Mouse (Mus musculus) thymus, postnatal 4 days (tissue): Measurements from ENCODE around the gene Gm49450.

Experiments used
- DNase-seq: peaks from one replicate; pipeline ENCODE4 v3.0.0; 2021

Gene Gm49450

DNA sequence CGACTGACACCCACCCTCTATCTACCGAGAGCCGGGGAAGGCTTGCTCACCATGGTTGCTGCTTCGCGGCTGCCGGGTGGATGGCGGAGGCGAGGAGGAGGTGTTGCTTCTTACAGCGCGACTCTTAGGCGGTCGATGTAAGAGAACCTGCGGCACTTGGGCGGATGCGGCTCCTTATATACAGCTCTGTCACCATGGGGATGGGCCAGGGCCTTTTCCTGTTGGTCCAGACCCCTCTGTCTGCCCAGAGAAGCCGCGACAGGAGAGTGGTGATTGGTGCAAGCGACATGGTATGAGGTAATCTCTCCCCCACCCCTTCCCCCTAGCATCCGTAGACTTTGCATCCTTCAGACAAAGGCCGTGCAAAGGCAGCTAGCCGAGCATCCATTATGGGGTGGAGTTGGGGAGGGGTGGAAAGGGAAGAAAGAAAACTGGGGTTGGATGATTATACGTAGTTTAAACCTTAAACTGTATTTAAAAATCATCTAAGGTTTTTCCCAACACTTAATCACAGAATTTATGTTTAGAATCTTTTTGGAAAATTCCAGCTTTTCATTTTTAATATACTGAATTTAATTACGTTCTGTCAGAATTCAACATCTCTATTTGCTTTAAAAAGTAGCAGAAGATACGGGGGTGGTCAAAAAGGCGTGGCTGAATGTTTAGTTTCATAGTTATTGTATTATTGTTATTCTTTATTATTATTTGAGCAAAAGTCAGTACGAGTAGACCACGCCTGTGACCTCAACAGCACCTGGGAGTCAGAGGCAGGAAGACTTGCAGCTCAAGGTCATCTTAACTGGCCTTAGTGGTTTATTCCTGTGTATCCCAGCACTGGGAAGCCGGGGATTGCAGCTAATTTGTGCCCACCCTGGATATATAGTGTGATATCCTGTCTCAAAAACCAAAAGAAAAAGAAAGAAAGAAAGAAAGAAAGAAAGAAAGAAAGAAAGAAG is at the start of gene Gm49450, which contains the start of gene Tuba1a:
Gene Gm49450, minus strand, starts transcription at position 151 of the 956 bp plus-strand sequence.
Gene Tuba1a, minus strand, starts transcription at position 303 of the 956 bp plus-strand sequence.
- DNase-seq: peak; percentile 92

DNA sequence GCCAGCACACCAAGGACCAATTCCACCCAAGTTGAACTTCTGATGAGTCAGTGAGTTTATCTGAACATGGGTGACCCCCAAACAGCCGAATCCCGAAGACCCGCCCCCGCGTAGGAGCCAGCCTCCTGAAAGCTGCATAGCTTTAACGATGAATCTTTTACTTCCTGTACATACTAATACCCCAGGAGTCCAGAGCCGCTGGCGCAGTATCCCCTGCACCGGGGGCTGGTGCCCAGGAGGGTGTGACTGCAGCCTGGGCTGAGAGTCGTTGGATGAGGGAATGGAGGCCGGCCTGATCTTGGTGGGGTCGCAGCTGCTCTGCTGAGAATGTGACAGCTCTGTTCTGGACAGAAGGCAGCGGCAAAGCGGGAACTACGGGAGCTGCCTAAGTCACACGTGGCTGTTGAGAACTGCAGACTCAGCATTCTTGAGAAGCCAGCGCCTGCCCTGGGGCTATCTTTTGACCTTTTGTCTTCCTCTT is 48.1 kb upstream of the Gm49450 start:
- DNase-seq: peak; percentile 32

DNA sequence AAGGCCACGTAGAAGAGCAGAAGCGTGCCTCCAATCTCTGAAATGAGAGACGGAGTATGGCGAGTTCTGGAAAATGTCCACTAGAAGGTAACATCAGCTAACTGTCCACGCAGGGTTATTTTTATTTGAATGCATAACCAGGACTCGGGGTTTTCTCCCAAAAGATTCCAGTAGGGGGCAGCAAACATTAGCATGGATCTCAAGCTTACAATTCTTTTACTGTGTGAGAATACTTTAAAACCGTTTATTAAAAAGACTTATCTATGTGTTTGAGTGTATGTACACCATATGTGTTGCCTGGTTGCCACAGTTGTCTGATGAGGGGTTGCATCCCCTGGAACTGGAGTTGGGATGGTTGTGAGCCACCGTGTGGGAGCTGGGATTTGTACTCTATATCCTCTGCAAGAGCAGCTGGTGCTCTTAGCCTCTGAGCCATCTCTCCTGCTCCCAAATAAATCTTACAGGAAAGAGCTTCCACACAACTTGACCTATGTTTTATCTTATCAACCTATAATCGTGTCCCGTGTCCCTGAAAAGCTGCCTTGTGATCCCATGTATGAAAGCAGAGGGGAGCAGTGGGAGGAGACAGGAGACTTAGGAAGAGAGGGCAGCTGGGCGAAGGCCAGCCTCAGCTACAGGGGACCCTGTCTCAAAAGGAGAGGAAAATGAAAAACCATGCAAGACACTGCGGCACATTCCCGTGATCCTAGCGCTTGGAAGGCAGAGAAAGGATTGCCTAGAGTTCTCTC is 47.4 kb upstream of the Gm49450 start:
- DNase-seq: peak; percentile 65

DNA sequence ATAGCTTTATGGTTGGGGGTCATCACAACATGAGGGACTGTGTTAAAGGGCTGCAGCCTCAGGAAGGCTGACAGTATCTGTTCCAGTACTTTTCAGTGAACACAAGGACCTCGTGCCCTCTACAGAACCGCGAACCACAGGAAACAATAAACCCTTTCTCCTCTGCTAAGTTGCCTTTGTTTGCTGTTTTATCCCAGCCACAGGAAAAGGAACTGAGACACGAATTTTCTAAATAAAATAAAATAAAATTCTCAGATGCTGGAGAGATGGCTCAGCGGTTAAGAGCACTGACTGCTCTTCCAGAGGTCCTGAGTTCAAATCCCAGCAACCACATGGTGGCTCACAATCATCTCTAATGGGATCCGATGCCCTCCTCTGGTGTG is 45.4 kb upstream of the Gm49450 start:
- no peak for DNase-seq

DNA sequence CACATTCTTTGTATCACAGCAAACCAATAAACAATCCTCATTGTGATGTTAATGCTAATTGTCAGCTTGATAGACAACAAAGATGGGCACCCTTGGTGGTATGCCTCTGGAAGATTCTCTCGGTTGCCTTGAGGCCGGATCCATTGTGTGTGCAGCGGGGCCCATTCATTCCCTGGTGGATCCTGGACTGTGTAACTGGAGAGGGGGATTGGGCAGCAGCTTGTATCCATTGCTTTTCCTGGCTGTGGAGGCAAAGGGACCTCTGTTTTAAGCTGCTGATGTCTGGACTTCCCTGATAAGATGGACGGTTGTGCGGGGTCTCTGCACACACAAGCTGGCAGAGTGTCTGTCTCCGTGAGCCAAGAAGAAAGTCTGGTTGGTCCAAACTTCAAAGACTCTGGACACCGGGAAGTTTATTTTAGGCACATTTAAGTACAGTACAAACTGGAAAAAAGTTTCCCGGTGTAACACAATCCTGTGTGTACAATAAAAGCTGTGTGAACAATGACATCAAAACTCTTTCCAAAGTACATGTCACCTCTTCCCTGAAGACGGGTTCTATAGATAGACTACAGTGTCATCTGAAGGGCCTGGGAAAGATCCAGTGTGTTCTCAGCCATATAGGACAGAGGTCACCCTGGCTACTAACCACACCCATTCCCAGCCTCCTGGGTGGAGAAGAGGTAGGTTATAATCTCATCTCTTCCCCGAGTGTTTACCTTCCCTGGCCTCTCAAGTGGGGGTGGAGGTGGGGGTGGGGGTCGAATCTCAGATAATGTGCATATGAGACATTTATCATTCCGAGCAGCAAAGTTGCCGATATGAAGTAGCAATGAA is 44.8 kb upstream of the Gm49450 start:
- DNase-seq: no peak

DNA sequence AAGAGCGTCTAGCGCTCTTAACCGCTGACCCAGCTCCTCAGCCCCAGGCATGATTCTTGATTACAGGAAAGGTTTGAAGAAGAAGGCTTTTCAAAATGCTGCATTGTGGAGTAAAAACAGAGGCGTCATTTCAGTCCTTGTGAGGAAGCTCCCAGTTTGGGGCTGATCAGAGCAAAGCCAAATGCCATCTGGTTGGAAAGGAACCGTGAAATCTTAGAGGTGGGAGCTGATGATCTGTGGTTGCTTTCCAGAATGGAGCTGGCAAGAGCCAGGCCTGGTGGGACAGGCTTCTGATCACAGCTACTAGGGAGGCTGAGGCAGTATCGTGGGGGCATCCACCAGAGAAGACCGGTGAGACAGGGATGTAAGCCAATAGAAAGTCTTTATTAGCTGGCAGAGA is 43.5 kb upstream of the Gm49450 start:
- DNase-seq: no peak

DNA sequence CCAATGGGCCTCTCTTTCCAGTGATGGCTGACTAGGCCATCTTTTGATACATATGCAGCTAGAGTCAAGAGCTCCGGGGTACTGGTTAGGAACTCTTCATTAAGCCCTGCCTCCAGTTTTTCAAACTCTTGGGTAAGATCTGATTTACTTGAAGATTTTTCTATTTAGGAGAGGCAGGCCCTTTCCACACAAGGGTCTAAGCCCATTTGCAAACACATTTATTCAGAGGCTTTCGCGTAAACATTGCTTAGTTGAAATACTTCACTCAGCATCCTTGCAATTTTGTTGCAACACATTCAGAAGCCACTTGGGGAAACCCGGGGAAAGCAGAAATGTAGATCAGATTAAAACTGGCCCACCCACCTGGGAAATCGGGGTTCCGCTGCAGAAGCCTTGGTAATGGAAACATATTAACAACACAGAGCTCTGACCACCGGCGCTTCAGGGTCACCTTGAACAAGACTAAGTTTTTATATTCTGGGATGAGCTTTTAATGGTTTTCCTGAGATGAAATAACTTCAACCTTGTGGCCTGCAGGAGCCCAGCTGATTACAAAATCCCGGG is 41.7 kb upstream of the Gm49450 start:
- DNase-seq: no peak

DNA sequence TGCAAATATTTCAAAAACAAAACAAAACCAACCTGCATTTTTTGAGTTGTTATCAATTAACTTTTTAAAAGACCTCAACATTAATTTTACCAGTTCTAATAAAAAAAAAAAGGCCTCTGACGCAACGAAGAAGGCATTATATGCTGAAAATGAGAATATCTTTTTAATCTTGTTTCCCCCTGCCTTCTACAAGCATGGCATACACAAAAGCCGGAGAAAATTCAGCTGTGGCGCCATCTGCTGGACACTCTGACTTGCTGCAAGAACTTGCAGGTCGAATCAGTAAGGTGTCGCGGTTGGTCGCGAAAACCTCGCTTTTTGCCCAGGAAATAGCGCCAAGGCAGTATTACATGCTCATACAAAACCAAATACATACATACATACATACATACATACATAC is 40.5 kb upstream of the Gm49450 start:
- peak; percentile 94 for DNase-seq

DNA sequence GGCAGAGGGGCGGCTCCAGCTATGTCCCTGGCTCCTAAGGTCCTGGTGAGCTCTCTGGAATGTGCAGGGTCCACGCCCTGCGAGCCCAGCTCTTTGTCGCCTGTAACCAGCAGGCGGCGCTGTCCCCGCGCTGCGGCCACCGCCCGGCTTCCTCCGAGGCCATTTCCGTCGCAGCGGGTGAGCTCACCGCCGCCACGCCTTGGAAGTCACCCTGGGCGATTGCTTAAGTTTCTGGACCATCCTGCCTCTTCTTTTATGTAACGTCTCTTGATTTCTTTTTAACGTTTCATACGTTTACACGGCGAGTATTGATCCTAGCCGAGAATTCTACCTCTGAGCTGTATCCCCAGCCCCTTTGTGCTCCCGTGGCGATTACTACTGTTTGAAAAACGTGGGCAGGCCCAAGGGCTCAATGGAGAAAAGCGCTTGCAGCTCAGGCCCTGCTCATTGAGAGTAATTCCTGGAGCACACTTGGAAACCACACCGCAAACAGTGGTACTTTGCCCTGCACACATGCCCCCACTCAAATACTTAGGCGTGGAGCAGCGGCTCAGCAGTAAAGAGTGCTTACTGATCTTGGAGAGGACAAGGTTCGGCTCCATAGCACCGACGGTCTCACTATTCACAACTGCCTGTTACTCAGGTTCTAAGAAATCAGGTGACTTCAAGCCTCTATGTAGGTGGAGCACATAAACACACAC is 39.9 kb upstream of the Gm49450 start:
- DNase-seq: peak; percentile 97

DNA sequence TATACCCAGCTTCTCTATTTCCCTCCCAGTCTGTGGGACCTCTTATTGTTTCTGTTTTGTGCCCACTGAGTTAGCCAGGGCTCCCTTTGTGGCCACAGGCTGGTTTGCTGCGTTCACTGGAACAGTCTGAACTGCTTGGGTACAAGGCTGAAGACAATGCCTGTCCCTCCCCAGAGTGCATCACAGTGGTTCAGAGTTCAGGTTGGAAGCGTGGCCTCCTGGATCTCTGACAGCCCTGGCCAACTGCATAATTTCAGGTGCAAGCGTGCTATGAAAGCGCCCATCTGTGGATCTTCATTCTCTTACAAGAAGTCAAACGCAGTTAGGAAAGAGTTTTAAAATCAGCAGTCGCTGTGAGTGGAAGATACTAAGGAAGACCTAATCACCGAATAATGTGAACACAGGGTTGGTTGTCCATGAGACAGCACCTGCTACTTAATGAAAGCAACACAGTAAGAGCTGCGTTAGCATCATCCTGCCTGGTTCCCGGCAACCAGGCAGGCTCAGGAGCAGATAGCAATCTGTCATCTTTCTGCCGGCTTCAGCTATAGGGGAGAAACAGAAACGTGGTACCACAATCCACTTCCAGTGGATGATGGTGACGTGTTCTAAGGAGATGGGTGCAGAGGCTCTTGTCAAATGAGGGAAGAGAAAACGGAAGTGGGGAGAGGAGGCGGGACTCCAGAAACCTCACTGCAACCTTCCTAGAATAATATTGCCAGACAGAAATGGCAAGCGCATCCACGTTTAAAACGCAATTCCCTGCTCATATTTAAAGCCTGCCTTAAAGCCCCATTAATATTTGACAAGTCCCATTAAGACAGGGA is 38.9 kb upstream of the Gm49450 start:
- peak; percentile 50 for DNase-seq

DNA sequence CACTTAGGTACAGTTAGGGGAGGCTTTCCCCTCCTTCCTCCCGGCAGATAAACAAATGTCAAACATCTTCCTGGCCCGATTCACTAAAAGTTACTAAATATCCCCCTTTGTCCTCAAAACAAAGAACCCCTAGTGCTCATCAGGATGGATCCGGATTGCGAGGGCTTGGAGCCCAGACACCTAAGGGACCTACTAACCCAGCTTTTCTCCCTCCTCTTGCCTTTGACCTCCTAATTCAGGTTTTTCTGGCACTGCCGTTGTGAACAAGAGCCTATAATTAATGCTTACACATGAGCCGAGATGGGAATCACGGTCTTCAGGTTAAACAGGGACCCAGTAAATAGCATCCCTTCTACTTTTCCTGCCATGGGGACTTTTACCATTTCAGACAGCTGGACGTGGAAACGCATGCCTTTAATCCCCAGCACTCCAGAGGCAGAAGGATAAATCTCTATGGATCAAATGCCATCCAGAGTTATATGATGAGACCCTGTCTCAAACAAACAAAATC is 38.2 kb upstream of the Gm49450 start:
- no peak for DNase-seq

DNA sequence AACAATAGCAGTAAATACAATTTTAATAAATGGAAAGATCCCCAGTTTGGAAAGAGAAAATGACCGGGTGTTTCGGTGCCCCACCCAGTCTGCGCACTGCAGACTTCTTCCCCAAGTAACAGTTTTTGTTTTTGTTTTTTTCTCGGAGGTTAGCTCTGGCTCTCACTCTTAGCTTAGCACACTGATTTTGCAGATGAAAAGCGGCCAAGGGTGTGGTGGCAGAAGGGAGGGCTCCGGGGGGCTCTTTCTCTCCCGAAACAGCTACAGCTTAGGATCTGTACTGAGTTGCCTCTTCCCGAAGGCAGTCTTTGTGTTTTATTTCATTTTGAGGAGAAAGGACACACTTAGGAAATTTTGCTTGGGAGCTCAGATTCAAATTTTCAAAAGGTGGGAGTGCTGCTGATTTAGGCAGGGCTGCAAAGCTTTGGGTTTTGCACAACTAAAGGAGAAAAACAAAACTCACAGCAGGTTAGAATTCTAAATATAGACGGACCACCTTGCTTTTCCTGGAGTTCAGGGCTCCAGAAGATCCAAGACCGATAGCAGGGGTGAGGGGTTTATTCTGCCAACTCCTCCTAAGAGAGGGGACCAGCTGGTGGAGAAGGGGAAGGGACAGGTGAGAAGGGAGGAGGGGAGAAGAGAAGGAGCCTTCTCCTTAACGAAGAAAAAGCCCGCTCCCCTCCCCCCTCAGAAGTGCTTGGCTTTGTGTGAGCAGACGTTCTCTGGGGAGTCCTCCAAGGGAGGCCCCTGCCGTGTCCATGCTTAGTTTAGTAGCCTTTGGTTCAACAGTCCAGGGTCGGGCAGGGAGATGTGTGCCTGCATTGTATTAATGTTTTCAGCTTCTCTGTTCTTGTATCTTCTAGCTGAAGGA is 37.6 kb upstream of the Gm49450 start:
- no peak for DNase-seq

DNA sequence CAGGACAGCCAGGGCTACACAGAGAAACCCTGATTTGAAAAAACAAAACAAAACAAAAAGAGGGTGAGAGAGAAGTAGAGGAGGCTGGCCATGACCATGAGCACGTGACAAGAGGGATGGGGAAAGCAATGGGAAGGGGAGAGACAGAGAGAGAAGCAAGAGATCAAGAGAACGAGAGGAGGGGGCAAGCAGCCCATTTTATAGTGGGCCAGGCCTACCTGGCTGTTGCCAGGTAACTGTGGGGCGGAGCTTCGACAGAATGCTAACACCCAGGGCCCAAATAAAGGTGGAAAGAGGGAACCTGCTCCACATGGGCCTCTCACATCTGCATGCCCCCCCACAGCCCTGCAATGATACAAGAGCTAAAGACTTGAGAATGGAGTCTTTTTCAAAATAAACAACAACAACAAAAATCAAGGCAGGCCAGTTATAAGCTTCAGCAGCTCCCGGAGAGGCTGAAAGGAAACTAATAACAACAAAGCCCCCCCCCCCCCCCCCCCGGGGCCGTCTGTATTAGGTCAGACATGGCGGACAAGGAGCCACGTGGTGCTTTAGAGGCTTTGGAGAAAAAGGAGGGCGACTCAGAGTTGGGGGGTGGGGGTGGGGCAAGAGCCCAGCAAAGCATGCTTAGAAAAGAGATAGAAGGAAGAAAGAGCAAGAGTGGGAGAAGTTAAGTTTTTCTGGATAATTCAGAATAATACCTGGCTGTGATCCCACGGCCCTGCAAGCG is 36.5 kb upstream of the Gm49450 start:
- no peak for DNase-seq

DNA sequence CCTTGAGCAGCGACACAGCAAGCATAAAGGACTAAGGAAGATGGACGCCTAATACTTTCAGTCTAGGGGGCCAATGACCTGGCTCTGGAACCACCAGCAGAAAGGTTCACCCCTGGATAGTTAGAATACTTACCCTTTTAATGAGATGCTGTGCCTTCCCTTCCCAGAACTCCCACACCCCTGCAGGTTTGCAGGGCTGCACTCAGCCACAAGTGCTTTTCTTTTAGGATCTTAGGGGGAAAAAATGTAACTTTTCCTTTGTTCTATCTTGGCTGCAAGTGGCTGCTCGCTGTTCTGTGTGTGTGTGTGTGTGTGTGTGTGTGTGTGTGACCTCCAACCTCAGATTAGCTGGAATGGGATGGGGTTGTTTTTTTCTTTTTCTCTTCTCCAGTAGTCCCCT is 35.4 kb upstream of the Gm49450 start:
- no peak for DNase-seq

DNA sequence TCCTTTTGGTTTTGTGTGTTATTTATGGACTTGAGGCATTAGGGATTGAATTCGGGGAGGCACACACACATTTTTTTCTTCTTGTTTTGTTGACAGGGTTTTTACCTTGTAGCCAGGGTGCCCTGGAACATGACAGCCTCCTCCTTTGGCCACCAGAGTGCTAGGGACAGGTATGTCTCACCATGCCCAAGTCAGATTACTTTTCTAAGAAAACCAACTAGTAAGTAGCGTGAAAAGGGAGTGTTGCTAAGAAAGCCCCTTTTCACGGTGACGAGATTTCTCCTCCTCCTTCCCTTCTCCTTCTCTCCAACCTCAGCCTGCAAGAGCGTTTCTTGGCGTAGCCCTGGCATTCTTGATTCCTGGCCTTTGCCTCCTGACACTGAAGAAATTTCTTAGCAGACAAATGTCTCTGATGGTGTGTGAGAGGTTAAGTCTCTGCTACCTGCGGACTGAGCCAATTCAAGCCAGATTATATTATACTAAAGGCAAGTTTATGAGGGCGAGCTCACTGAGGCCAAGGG is 34.4 kb upstream of the Gm49450 start:
- no peak for DNase-seq

DNA sequence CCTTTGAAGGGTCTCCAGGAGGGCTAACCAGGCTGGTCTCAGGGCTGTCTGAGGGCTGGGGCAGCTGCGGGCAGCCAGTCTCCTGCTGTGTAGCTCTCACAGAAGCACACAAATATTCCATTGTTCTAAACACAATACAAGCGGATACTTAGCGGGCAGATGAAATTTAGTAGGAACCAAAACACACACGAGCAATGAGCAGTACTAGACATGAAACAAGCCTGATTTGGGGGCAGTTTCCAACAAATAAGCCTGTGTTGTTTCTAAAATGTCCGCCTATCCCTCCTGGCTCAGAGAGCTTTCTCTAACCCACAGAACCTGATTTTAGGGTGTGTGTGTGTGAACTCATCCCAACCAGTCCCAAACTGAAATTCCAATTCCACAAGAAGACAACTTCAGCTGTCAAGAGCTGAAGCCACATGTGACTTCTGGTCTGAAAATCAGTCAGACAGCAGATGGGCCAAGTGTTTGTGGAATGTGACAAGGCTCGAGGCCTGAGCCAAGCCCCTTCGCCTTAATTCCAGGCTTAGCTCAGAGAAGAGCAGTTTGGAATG is 33.8 kb upstream of the Gm49450 start:
- DNase-seq: no peak

DNA sequence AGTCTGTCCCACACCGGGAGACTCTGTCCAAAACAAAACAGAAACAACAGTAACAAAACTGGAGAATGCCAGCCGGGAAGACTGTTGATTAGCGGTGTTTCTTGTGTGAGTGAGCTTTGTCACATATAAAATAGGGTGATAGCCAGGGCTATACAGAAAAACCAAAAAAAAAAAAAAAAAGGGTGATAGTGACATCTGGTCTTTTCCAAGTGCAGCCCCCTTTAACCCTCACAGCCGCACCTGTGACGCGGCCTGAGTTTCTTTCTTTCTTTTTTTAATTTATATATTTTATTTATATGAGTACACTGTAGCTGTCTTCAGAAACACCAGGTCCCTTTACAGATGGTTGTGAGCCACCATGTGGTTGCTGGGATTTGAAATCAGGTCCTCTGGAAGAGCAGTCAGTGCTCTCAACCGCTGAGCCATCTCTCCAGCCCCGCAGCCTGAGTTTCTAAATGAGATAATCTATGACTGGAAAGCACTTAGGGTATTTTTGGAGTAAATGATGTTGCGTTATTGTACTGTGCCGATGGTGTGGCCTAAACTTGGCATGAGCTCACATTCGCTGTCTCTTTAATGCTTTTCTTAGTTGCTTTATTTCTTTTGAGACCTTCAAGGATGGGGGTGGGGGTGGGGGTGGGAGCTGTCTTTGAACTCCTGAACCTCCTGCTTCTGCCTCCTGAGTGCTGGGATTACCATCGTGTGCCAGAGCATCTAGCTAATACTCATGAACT is 32.8 kb upstream of the Gm49450 start:
- no peak for DNase-seq
